Mouse (Mus musculus): ENCODE measurements around the gene Eif2b3. TPM values are rescaled to one million over a fixed set of nuclear protein-coding genes. Genes with fewer than 3 reads are reported as not detected.

Eif2b3 gene
- 35.3 and 36.4 TPM in 2 replicates for polyA plus RNA-seq (2015; fragmentation: Nextera tagmentation; extraction: Ambion mirVana)

DNA sequence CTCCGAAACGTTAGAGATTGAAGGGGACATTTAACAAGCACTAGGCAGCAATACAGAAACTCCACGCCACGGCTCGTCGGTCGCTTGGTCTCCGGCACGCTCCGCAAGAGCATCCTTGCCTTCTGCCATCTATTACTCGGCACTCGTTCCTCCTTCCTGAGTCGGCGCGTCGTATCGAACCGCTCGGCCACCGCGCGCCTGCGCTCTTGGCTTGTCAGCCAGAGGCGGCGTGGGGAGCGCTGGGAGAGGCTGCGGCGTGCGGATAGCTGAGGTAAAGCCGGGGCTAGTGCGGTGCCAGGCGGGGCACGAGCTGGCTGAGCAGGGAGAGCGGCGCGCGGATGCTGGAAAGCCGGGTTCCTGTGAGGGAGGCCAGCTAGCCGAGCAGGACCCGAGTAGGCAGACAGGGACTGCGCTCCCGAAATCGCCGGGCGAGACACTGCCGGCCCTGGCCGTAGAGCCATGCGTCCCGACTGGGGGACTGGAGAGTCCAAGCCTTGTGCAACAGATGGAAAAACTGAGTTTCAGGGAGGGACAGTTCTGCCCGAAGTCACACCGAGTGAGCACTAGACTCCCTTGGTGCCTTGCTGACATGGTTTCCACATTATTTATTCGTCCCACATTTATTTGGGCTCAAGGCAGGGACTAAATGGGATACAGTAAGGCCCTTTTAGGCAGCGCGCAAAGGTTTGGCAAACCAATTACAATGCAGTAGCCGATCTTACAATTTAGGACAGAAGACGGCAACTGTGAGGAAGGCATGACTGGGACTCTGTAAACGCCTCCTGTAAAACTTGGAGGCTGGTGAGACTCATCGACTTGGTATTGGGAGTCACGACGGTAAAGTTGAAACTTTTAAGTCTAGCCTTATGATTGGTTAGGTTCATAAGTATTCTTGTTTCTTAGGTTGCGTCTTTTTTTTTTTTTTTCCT is at the start of gene Eif2b3:
Gene Eif2b3 (plus strand): TSS at position 197 of the 929 bp plus-strand sequence.
- Histone ChIP-seq H3K27ac (peak within 1 kb of the TSS; percentile 12; the same call in 1 of the 2 replicates), H3K9ac (peak within 1 kb of the TSS; percentile 81), H3K4me2 (peak within 1 kb of the TSS; percentile 66), H3K9me3 (no peaks in the 10 kb centered on the region), H3K36me3 (peaks cover 14% of the 10 kb centered on the region; the same call in 1 of the 2 replicates), H3K27me3 (replicated peaks) (no peaks in the 10 kb centered on the region), H3K4me1 (0 out of 2 replicates have a peak, but pooled peaks cover 7% of the 10 kb centered on the region), H3K4me3 (replicated peaks) (peak within 1 kb of the TSS; percentile 76)
- WGBS: under 1% methylated on average over 61 of the region's 61 CpGs
- ATAC-seq (ENCODE audit: insufficient read depth, low FRiP score, low read depth): peak; percentile 96

DNA sequence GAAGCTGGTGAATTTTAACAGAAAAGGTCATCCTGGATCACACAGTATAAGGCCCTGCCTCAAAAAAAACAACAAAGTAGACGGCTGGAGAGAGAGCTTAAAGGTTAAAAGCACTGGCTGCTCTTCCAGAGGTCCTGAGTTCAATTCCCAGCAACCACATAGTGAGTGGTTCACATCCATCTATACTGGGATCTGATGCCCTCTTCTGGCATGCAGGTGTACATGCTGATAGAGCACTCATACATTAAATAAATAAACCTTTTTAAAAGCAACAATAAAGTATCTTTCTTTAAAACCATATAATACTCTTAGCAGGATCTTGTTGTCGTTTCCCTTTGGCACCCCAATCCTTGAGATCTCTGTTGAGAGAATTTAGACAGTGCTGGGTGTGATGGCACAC is 42.7 kb upstream of the Eif2b3 start:
- no peak overlapping the region for H3K9ac ChIP-seq
- no peak overlapping the region for H3K4me3 ChIP-seq (replicated peaks)
- H3K9me3 ChIP-seq: no peaks in the 10 kb centered on the region
- no peaks in the 10 kb centered on the region for H3K4me1 ChIP-seq
- no peak for ATAC-seq (ENCODE audit: insufficient read depth, low FRiP score, low read depth)
- H3K4me2 ChIP-seq: no peak overlapping the region
- H3K36me3 ChIP-seq: no peaks in the 10 kb centered on the region
- H3K27ac ChIP-seq: no peak overlapping the region
- 59% methylated on average over 2 of the region's 2 CpGs for WGBS
- no peaks in the 10 kb centered on the region for H3K27me3 ChIP-seq (replicated peaks)

DNA sequence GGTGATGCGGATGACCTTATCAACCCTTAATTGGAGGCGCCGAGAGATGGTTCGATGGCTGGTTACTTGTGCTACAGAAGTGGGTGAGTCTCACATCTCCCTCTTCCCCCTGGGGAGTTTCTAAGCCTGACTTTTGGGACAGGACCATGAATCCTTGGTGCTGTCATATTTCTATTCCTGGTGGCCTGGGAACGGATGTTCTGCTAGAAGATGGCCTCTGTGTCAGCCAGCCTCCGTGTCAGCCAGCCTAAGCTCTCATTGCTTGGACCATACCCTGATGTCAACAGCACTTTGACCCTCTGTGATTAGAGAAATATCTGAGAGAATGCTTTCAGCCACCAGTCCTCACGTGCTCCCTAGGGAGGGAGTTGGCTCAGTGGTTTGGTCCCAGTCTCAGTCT is 33.5 kb upstream of the Eif2b3 start:
- 88% methylated on average over 7 of the region's 7 CpGs for WGBS
- Histone ChIP-seq H3K4me3 (replicated peaks) (no peak overlapping the region), H3K4me1 (no peaks in the 10 kb centered on the region), H3K4me2 (no peak overlapping the region), H3K9me3 (no peaks in the 10 kb centered on the region), H3K9ac (no peak overlapping the region), H3K27me3 (replicated peaks) (no peaks in the 10 kb centered on the region), H3K36me3 (0 out of 2 replicates have a peak, but pooled peaks cover 2% of the 10 kb centered on the region), H3K27ac (no peak overlapping the region)
- no peak for ATAC-seq (ENCODE audit: insufficient read depth, low FRiP score, low read depth)

DNA sequence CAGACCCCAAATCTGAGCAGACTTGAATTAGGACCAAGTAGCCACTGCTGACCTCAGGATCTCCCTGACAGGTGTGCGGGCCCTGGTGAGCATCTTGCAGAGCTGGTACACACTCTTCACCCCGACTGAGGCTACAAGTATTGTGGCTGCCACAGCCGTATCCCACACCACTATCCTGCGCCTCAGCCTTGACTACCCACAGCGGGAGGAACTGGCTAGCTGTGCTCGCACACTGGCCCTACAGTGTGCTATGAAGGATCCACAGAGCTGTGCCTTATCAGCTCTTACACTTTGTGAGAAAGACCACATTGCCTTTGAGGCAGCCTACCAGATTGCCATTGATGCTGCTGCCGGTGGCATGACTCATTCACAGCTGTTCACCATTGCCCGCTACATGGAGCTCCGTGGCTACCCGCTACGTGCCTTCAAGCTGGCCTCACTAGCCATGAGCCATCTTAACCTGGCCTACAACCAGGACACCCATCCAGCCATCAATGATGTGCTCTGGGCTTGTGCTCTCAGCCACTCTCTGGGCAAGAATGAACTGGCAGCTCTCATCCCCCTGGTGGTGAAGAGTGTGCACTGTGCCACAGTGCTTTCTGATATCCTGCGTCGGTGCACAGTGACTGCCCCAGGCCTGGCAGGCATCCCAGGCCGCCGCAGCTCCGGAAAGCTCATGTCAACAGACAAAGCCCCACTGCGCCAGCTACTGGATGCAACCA is 32.6 kb upstream of the Eif2b3 start:
- ATAC-seq (ENCODE audit: insufficient read depth, low FRiP score, low read depth): peak; percentile 71; the same call in 1 of the 2 replicates
- H3K27me3 ChIP-seq (replicated peaks): no peaks in the 10 kb centered on the region
- H3K9ac ChIP-seq: no peak overlapping the region

DNA sequence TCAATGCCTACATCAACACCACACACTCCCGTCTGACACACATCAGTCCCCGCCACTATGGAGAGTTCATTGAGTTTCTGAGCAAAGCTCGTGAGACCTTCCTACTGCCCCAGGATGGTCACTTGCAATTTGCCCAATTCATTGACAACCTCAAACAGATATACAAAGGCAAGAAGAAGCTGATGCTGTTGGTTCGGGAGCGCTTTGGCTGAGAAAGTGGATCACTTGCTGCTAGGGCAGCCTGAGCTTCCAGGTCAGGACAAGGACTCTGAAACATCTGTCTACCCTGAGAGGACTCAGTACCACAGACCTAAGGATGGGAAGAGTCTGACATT is 32.1 kb upstream of the Eif2b3 start:
- no peaks in the 10 kb centered on the region for H3K27me3 ChIP-seq (replicated peaks)
- WGBS: 68% methylated on average over 5 of the region's 5 CpGs
- H3K4me2 ChIP-seq: no peak overlapping the region
- H3K27ac ChIP-seq: no peak overlapping the region
- H3K9ac ChIP-seq: no peak overlapping the region
- ATAC-seq (ENCODE audit: insufficient read depth, low FRiP score, low read depth): no peak
- H3K36me3 ChIP-seq: 0 out of 2 replicates have a peak, but pooled peaks cover 2% of the 10 kb centered on the region
- H3K9me3 ChIP-seq: no peaks in the 10 kb centered on the region
- no peak overlapping the region for H3K4me3 ChIP-seq (replicated peaks)
- no peaks in the 10 kb centered on the region for H3K4me1 ChIP-seq

More for the DNA sequence above, 32.6 kb upstream of the Eif2b3 start:
- Histone ChIP-seq H3K4me2 (no peak overlapping the region), H3K27ac (no peak overlapping the region), H3K36me3 (0 out of 2 replicates have a peak, but pooled peaks cover 2% of the 10 kb centered on the region), H3K4me1 (no peaks in the 10 kb centered on the region), H3K4me3 (replicated peaks) (no peak overlapping the region), H3K9me3 (no peaks in the 10 kb centered on the region)
- 63% methylated on average over 17 of the region's 17 CpGs for WGBS

DNA sequence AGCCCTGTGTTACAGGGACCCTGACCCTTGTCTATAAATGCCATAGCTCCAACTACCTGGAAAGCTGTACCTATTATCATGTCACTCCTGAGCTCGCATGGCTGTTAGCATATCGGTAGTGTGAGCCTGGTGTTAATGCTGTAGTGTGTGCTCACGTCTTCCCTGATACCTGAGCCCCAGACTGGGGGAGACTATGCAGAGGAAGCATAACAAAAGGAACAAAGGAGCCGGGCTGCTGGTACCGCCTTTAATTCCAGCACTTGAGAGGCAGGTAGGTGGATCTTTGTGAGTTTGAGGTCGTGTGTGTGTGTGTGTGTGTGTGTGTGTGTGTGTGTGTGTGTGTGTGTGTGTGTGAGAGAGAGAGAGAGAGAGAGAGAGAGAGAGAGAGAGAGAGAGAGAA is 29.5 kb upstream of the Eif2b3 start:
- no peaks in the 10 kb centered on the region for H3K9me3 ChIP-seq
- 68% methylated on average over 6 of the region's 6 CpGs for WGBS
- ATAC-seq (ENCODE audit: insufficient read depth, low FRiP score, low read depth): no peak

DNA sequence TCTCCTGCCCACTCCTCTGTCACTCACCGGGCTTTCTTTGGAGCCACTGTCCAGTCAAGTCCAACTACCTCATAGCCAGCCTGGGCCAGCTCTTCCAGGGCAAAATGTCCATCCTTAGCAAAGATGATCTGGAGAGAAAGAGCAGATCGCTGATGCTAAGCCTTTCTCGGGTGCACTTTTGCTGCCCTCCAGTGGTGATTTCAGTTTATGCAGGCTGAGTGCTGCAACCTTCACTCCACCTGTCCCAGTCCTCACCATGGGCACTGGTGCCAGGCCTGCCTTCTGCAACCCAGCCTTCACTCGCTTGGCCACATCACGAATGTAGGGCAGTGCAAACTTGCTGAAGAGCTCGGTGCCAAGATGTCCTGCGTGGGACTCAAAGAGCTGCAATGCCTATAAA is 27.8 kb upstream of the Eif2b3 start:
- H3K27ac ChIP-seq: no peak overlapping the region
- H3K36me3 ChIP-seq: 0 out of 2 replicates have a peak, but pooled peaks cover 2% of the 10 kb centered on the region
- no peak overlapping the region for H3K4me3 ChIP-seq (replicated peaks)
- no peaks in the 10 kb centered on the region for H3K27me3 ChIP-seq (replicated peaks)
- WGBS: 12% methylated on average over 7 of the region's 7 CpGs
- H3K4me2 ChIP-seq: no peak overlapping the region
- ATAC-seq (ENCODE audit: insufficient read depth, low FRiP score, low read depth): no peak
- H3K4me1 ChIP-seq: peaks cover 24% of the 10 kb centered on the region
- no peaks in the 10 kb centered on the region for H3K9me3 ChIP-seq
- no peak overlapping the region for H3K9ac ChIP-seq

More for the DNA sequence above, 29.5 kb upstream of the Eif2b3 start:
- 0 out of 2 replicates have a peak, but pooled peaks cover 2% of the 10 kb centered on the region for H3K36me3 ChIP-seq
- no peak overlapping the region for H3K27ac ChIP-seq
- H3K4me1 ChIP-seq: peaks cover 12% of the 10 kb centered on the region
- H3K4me3 ChIP-seq (replicated peaks): no peak overlapping the region
- H3K4me2 ChIP-seq: no peak overlapping the region
- no peak overlapping the region for H3K9ac ChIP-seq
- H3K27me3 ChIP-seq (replicated peaks): no peaks in the 10 kb centered on the region

DNA sequence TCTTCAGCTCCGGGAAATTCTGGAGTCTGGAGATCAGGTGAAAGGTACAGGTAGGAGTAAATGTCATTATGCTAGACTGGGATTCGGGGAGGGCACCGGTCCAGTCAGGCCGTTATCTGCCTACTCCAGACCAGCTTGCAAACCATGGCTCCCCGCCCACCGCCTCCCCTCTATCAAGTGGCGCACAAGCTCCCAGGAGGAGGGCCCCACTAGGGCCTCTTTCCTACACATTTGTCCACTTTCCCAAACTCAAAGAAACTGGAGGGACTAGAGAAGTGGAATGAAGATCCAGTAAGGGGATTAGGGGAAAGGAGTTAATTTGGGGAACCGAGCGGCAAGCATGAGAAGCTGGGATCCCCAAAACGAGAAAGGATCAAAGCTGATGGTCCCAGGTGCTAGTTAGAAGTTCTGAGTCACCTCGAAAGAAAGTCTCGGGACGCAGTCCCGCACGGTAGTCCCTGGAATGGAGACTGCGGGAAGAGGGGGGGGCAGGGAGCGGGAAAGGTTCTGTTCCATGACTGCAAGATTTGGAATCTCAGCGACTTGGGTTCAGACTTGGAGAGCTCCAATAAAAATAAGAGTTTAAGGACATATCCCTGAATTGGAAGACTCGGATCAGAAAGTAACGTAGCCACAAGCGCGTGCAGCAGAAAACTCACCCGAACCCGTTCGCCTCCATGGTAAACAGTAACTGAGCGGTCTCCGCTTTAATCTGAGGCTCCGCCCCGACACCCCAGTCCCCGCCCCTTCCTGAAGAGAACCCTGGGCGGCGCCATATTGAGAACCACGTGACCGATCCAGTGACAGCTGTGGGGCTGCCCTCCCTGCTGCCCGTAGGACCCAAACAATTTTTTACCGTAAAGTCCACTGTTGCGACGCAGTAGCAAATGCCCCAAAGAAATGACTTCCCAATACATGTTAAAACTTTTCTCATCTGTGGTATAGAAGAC is 25.3 kb upstream of the Eif2b3 start, which contains the start of gene Urod:
Gene Urod (minus strand): TSS at position 742 of the 950 bp plus-strand sequence.
- H3K4me1 ChIP-seq: peaks cover 25% of the 10 kb centered on the region
- WGBS: under 1% methylated on average over 38 of the region's 38 CpGs
- 0 out of 2 replicates have a peak, but pooled peaks cover 7% of the 10 kb centered on the region for H3K36me3 ChIP-seq
- H3K9me3 ChIP-seq: no peaks in the 10 kb centered on the region
- peak within 1 kb of the TSS; percentile 67 for H3K9ac ChIP-seq
- H3K4me3 ChIP-seq (replicated peaks): peak within 1 kb of the TSS; percentile 89
- H3K27ac ChIP-seq: peak within 1 kb of the TSS; percentile 69; the same call in 1 of the 2 replicates
- H3K4me2 ChIP-seq: peak within 1 kb of the TSS; percentile 95
- H3K27me3 ChIP-seq (replicated peaks): no peaks in the 10 kb centered on the region
- ATAC-seq (ENCODE audit: insufficient read depth, low FRiP score, low read depth): peak; percentile 91

DNA sequence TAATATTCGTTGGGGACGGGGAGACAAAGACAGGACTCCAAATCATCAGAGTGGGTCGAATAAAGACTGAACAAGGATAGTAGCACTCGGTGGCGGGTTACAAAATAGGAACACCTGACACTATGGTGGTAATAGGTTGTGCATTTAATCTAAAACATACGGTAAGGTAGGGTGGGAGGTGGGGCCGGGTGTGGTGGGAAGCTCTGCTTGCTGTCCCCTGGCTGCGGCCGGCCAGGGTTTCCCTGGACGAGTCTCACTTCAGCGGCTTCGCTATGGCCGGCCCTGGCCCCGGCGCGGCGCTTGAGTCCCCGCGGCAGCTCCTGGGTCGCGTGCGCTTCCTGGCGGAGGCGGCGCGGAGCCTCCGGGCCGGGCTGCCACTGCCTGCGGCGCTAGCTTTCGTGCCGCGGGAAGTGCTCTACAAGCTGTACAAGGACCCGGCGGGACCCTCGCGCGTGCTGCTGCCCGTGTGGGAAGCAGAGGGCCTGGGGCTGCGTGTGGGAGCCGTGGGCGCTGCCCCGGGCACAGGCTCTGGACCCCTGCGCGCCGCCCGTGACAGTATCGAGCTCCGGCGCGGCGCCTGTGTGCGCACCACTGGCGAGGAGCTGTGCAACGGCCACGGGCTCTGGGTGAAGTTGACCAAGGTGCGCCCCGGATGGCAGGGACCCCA is 23.9 kb upstream of the Eif2b3 start, which contains the start of gene Hectd3:
Gene Hectd3 (plus strand): TSS at position 187 of the 667 bp plus-strand sequence.
- Histone ChIP-seq H3K27me3 (replicated peaks) (no peaks in the 10 kb centered on the region), H3K4me3 (replicated peaks) (peak within 1 kb of the TSS; percentile 89), H3K27ac (peak within 1 kb of the TSS; percentile 69; the same call in 1 of the 2 replicates), H3K9ac (peak within 1 kb of the TSS; percentile 67), H3K4me2 (peak within 1 kb of the TSS; percentile 95), H3K4me1 (peaks cover 25% of the 10 kb centered on the region), H3K36me3 (0 out of 2 replicates have a peak, but pooled peaks cover 4% of the 10 kb centered on the region), H3K9me3 (no peaks in the 10 kb centered on the region)
- peak; percentile 67 for ATAC-seq (ENCODE audit: insufficient read depth, low FRiP score, low read depth)
- WGBS: under 1% methylated on average over 56 of the region's 58 CpGs

DNA sequence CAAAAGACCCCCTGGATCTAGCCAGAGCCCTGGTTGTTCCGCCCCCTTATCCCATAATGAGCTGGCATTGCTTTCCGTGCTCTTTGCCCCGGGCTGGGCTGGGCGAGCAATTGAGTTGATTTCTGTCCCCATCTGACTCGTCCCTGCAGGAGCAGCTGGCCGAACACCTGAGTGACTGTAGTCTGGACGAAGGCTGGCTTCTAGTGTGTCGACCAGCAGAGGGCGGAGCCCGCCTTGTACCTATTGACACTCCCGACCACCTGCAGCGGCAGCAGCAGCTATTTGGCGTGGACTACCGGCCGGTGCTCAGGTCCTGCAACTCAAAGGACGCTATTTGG is 23.4 kb upstream of the Eif2b3 start:
- Histone ChIP-seq H3K4me3 (replicated peaks) (peak overlapping the region; percentile 89), H3K36me3 (0 out of 2 replicates have a peak, but pooled peaks cover 4% of the 10 kb centered on the region), H3K27me3 (replicated peaks) (no peaks in the 10 kb centered on the region), H3K4me1 (peaks cover 25% of the 10 kb centered on the region), H3K27ac (peak overlapping the region; percentile 69; the same call in 1 of the 2 replicates), H3K9me3 (no peaks in the 10 kb centered on the region), H3K4me2 (peak overlapping the region; percentile 95), H3K9ac (peak overlapping the region; percentile 67)
- WGBS: under 1% methylated on average over 16 of the region's 16 CpGs
- ATAC-seq (ENCODE audit: insufficient read depth, low FRiP score, low read depth): no peak
